Mouse (Mus musculus) forebrain, embryonic 14.5 days (tissue): ENCODE measurements around the gene Kbtbd13. TPM values are rescaled to one million over a fixed set of nuclear protein-coding genes. Genes with fewer than 3 reads are reported as not detected.

Source experiments
- ATAC-seq: fragments of 200-750 bp; cut with Nextera tagmentation; 2 replicates; pipeline ENCODE4 v1.8.0; 2017; ENCODE audit warnings: mild to moderate bottlenecking, moderate library complexity
- DNase-seq: peaks from one replicate; pipeline ENCODE4 v3.0.0-alpha.2; 2015; ENCODE audit warnings: low spot score
- H3K27ac ChIP-seq: fragments of 300-500 bp; sonication (generic); 2 replicates; pipeline ENCODE4 v1.5.1; 2014; ENCODE audit warnings: low read depth, mild to moderate bottlenecking, control low read depth, low read length, moderate library complexity
- H3K27me3 ChIP-seq: fragments of 300-500 bp; sonication (generic); replicated peaks from 2 replicates; pipeline ENCODE4 v1.6.1; 2014; ENCODE audit warnings: low read length, control low read depth, mixed read lengths; ENCODE audit not compliant: control insufficient read depth, insufficient read depth
- H3K36me3 ChIP-seq: fragments of 300-500 bp; sonication (generic); 2 replicates; pipeline ENCODE4 v1.6.1; 2014; ENCODE audit warnings: low read length, control low read depth; ENCODE audit not compliant: control insufficient read depth, insufficient read depth
- H3K4me1 ChIP-seq: fragments of 300-500 bp; sonication (generic); 2 replicates; pipeline ENCODE4 v1.6.1; 2014; ENCODE audit warnings: antibody characterized with exemption, low read length, control low read depth; ENCODE audit not compliant: control insufficient read depth, insufficient read depth
- H3K4me2 ChIP-seq: fragments of 300-500 bp; sonication (generic); 2 replicates; pipeline ENCODE4 v1.6.1; 2014; ENCODE audit warnings: mild to moderate bottlenecking, control low read depth, low read length
- H3K4me3 ChIP-seq: fragments of 300-500 bp; sonication (generic); 2 replicates; pipeline ENCODE4 v1.5.1; 2014; ENCODE audit warnings: low read depth, low read length, control low read depth
- H3K9ac ChIP-seq: fragments of 300-500 bp; sonication (generic); 2 replicates; pipeline ENCODE4 v1.6.1; 2014; ENCODE audit warnings: mild to moderate bottlenecking, low read length, control low read depth, moderate library complexity
- H3K9me3 ChIP-seq: fragments of 300-500 bp; sonication (generic); replicated peaks from 2 replicates; pipeline ENCODE4 v1.6.1; 2016; ENCODE audit warnings: low read length, control low read depth, mixed read lengths; ENCODE audit not compliant: control insufficient read depth
- WGBS: fragments of 180-500 bp; shearing (Covaris S2); extraction: QIAGEN DNeasy Blood & Tissue Kit; methylation state at CpG from one replicate; pipeline ENCODE4 v1.1.7; 2014; 5-methylcytosine and 5-hydroxymethylcytosine counted together
- polyA plus RNA-seq: library from polyadenylated mRNA; unstranded; fragments of >200 nt; fragmentation: Nextera tagmentation; extraction: Ambion mirVana; gene quantifications from 2 replicates; pipeline ENCODE4 v1.2.1, GENCODE M21; 2014

Gene Kbtbd13
- 0.20 and 0.40 TPM in 2 replicates for polyA plus RNA-seq

- Histone ChIP-seq H3K4me3 (peak within 1 kb of the TSS; percentile 35), H3K4me1 (peaks cover 3% of the 10 kb centered on the region; the same call in 1 of the 2 replicates), H3K27me3 (peaks cover 38% of the 10 kb centered on the region), H3K4me2 (peak within 1 kb of the TSS; percentile 52), H3K9me3 (no peaks in the 10 kb centered on the region), H3K9ac (peak within 1 kb of the TSS; percentile 40), H3K36me3 (no peaks in the 10 kb centered on the region), H3K27ac (no peak within 1 kb of the TSS)
- WGBS: 41% methylated on average over 8 of the region's 8 CpGs
- DNase-seq (no peak), ATAC-seq (no peak)
Measured at GRCm38 (mm10) chr9:65391613-65391964, at the start of gene Kbtbd13. Gene Kbtbd13, minus strand, starts transcription at chr9:65391652.

- DNase-seq (peak; percentile 97), ATAC-seq (peak; percentile 93)
- Histone ChIP-seq H3K9me3 (no peaks in the 10 kb centered on the region), H3K4me3 (peak within 1 kb of the TSS; percentile 94), H3K4me1 (peaks cover 4% of the 10 kb centered on the region; the same call in 1 of the 2 replicates), H3K9ac (peak within 1 kb of the TSS; percentile 90), H3K27ac (no peak within 1 kb of the TSS; the same call in 1 of the 2 replicates), H3K4me2 (peak within 1 kb of the TSS; percentile 67), H3K36me3 (peaks cover 10% of the 10 kb centered on the region), H3K27me3 (no peaks in the 10 kb centered on the region)
- WGBS: under 1% methylated on average over 54 of the region's 54 CpGs
Measured at GRCm38 (mm10) chr9:65435671-65436301, 44.3 kb upstream of the Kbtbd13 start, which contains the start of gene Mtfmt. Gene Mtfmt, plus strand, starts transcription at chr9:65435782.

GRCm38 (mm10) chr9:65435211-65435610, 43.8 kb upstream of the Kbtbd13 start:
- Histone ChIP-seq H3K4me1 (peaks cover 4% of the 10 kb centered on the region; the same call in 1 of the 2 replicates), H3K27me3 (no peaks in the 10 kb centered on the region), H3K27ac (no peak overlapping the region), H3K9me3 (no peaks in the 10 kb centered on the region), H3K36me3 (peaks cover 4% of the 10 kb centered on the region), H3K4me2 (no peak overlapping the region), H3K9ac (no peak overlapping the region), H3K4me3 (peak overlapping the region; percentile 94; the same call in 1 of the 2 replicates)
- peak; percentile 32 for ATAC-seq
- DNase-seq: no peak
- WGBS: 67% methylated on average over 4 of the region's 4 CpGs

DNA sequence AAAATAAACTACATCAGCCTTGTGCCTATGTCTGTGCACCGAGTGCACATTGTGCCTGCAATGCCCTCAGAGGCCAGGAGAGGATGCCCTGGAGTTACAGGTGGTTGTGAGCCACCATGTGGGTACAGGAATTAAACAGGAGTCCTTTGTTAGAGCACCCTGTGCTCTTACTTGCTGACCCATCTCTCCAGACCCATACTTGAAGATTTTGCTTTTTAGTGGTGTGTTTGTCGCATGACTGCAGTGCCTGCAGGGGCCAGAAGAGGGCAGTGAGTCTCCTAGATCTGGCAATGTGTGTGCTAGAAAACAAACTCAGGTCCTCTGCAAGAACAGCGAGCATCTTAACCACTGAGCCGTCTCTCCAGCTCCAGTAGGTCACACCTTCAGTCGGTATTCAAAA, 42.7 kb upstream of the Kbtbd13 start:
- Histone ChIP-seq H3K36me3 (no peaks in the 10 kb centered on the region), H3K4me3 (no peak overlapping the region), H3K9me3 (no peaks in the 10 kb centered on the region), H3K4me1 (peaks cover 4% of the 10 kb centered on the region; the same call in 1 of the 2 replicates), H3K27ac (no peak overlapping the region), H3K27me3 (no peaks in the 10 kb centered on the region), H3K9ac (no peak overlapping the region), H3K4me2 (no peak overlapping the region)
- ATAC-seq (no peak), DNase-seq (peak; percentile 14)
- WGBS: 66% methylated on average over 5 of the region's 5 CpGs

DNA sequence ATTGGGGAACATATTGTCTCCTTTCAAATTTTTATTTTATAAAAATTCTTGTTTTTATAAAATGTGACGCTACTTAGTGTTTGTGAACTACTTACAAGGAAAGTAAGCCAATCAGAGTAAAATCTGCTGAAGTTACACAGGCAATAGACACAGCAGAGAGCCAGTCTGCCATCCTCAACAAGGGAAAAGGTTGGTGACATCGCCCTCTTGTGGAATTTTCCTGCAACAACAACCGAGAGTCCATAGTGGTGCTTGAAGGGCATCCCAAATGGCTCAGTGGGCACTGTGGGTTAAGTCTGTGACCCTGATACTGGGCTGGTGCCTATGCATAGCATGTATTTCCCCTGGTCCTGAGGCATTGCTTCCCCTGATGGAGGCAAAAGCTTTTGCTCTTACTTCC, 40.8 kb upstream of the Kbtbd13 start:
- Histone ChIP-seq H3K27me3 (no peaks in the 10 kb centered on the region), H3K36me3 (no peaks in the 10 kb centered on the region), H3K4me2 (no peak overlapping the region), H3K9me3 (no peaks in the 10 kb centered on the region), H3K27ac (no peak overlapping the region), H3K9ac (no peak overlapping the region), H3K4me3 (no peak overlapping the region), H3K4me1 (peaks cover 4% of the 10 kb centered on the region; the same call in 1 of the 2 replicates)
- DNase-seq: peak; percentile 86
- WGBS: under 1% methylated on average over 3 of the region's 3 CpGs
- no peak for ATAC-seq

GRCm38 (mm10) chr9:65430921-65431320, 39.5 kb upstream of the Kbtbd13 start:
- ATAC-seq (no peak), DNase-seq (no peak)
- no peaks in the 10 kb centered on the region for H3K4me1 ChIP-seq
- no peaks in the 10 kb centered on the region for H3K36me3 ChIP-seq
- no peaks in the 10 kb centered on the region for H3K9me3 ChIP-seq
- H3K4me3 ChIP-seq: no peak overlapping the region
- H3K27me3 ChIP-seq: no peaks in the 10 kb centered on the region
- H3K9ac ChIP-seq: no peak overlapping the region
- no peak overlapping the region for H3K27ac ChIP-seq
- no peak overlapping the region for H3K4me2 ChIP-seq
- WGBS: 91% methylated on average over 5 of the region's 5 CpGs

DNA sequence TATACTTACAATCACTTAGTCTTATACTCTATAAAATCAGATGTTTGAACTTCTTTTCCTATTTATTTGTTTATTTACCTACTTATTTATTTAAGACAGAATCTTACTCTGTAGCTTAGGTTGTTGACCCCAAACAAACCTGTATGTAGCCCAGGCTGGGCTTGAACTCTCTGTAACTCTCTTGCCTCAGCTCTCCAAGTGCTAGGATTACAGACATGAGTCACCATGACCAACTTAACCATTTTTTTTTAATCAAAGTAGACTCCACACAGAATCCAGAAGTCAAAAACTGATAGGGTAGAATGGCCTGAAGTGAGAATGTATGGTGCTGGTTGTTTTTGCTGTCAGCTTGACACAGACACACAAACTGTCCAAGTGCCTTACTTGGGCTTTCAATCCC, 38.9 kb upstream of the Kbtbd13 start:
- H3K4me3 ChIP-seq: no peak overlapping the region
- H3K36me3 ChIP-seq: no peaks in the 10 kb centered on the region
- H3K27me3 ChIP-seq: no peaks in the 10 kb centered on the region
- DNase-seq (no peak), ATAC-seq (no peak)
- H3K27ac ChIP-seq: no peak overlapping the region
- no peaks in the 10 kb centered on the region for H3K9me3 ChIP-seq
- no peak overlapping the region for H3K9ac ChIP-seq
- H3K4me1 ChIP-seq: no peaks in the 10 kb centered on the region
- no peak overlapping the region for H3K4me2 ChIP-seq

GRCm38 (mm10) chr9:65428003-65428402, 36.6 kb upstream of the Kbtbd13 start:
- H3K4me1 ChIP-seq: no peaks in the 10 kb centered on the region
- DNase-seq (no peak), ATAC-seq (no peak)
- no peaks in the 10 kb centered on the region for H3K9me3 ChIP-seq
- no peak overlapping the region for H3K4me2 ChIP-seq
- 87% methylated on average over 5 of the region's 5 CpGs for WGBS
- no peaks in the 10 kb centered on the region for H3K36me3 ChIP-seq
- H3K4me3 ChIP-seq: no peak overlapping the region
- H3K27ac ChIP-seq: no peak overlapping the region
- no peaks in the 10 kb centered on the region for H3K27me3 ChIP-seq
- no peak overlapping the region for H3K9ac ChIP-seq

GRCm38 (mm10) chr9:65427511-65427910, 36.1 kb upstream of the Kbtbd13 start:
- no peaks in the 10 kb centered on the region for H3K27me3 ChIP-seq
- no peaks in the 10 kb centered on the region for H3K36me3 ChIP-seq
- no peaks in the 10 kb centered on the region for H3K9me3 ChIP-seq
- no peaks in the 10 kb centered on the region for H3K4me1 ChIP-seq
- H3K9ac ChIP-seq: no peak overlapping the region
- no peak overlapping the region for H3K4me2 ChIP-seq
- no peak overlapping the region for H3K27ac ChIP-seq
- DNase-seq (no peak), ATAC-seq (no peak)
- WGBS: 71% methylated on average over 2 of the region's 2 CpGs
- no peak overlapping the region for H3K4me3 ChIP-seq
